8 mouse cellular contexts compared by ENCODE assay signal in genomic region chr6:148354509-148355474, GRCm38 (mm10).
DNase-seq lines count a peak whose midpoint lies in the region; ATAC-seq and TF ChIP-seq lines count a peak whose summit lies in the region.

No protein-coding gene starts in this region.

- TF ChIP-seq EP300 in ES-Bruce4 (IDR thresholded peaks at IDR 0.05; ENCODE audit: insufficient read depth, low read depth, low read length), result 0 out of 2 replicates have a peak, but pooled peaks have one; percentile 34

- ATAC-seq in embryonic facial prominence, embryonic 13.5 days (ENCODE audit: insufficient number of reproducible peaks, insufficient read depth, low FRiP score, low TSS enrichment, low read depth), result peak; percentile 40; the same call in 1 of the 2 replicates
- peak; percentile 68; the same call in 1 of the 2 replicates for ATAC-seq in heart, embryonic 15.5 days (replicated peaks; ENCODE audit: insufficient number of reproducible peaks, insufficient read depth, low FRiP score, low read depth)
- peak; percentile 79 for ATAC-seq in kidney, postnatal 0 days (replicated peaks; ENCODE audit: low FRiP score, low read depth)

- peak; percentile 42 for TF ChIP-seq CTCF in ES-Bruce4 (IDR thresholded peaks at IDR 0.05; ENCODE audit: low read depth, low read length)
- no peak for TF ChIP-seq CTCF in bone marrow, adult 2 months (IDR thresholded peaks at IDR 0.05; ENCODE audit: control insufficient read depth, insufficient read depth, low read length)
- peak; percentile 62 for TF ChIP-seq CTCF in kidney, postnatal 0 days (IDR thresholded peaks at IDR 0.05; ENCODE audit: low read depth)
- no peak for TF ChIP-seq CTCF in lung, adult 2 months (IDR thresholded peaks at IDR 0.05; ENCODE audit: insufficient read depth, low read length)

- TF ChIP-seq POLR2A in ES-Bruce4 (IDR thresholded peaks at IDR 0.05; ENCODE audit: insufficient read depth, low read length), result peak; percentile 89
- TF ChIP-seq POLR2A in bone marrow, adult 2 months (IDR thresholded peaks at IDR 0.05; ENCODE audit: borderline replicate concordance, control insufficient read depth, low read depth, low read length), result no peak
- TF ChIP-seq POLR2A in lung, adult 2 months (IDR thresholded peaks at IDR 0.05; ENCODE audit: borderline replicate concordance, extremely low read depth, low read depth, low read length), result peak; percentile 71; the same call in 1 of the 2 replicates

- H3K9me3 ChIP-seq in ES-Bruce4 (replicated peaks; ENCODE audit: control insufficient read depth, insufficient read depth, low read length, poor library complexity, severe bottlenecking), result no peaks in the 10 kb centered on the region
- peaks cover 12% of the 10 kb centered on the region; the same call in 1 of the 2 replicates for H3K9me3 ChIP-seq in embryonic facial prominence, embryonic 13.5 days
- 0 out of 2 replicates have a peak, but pooled peaks cover 3% of the 10 kb centered on the region for H3K9me3 ChIP-seq in heart, embryonic 15.5 days (replicated peaks)
- H3K9me3 ChIP-seq in kidney, postnatal 0 days (replicated peaks; ENCODE audit: low read length), result no peaks in the 10 kb centered on the region

- H3K4me1 ChIP-seq in ES-Bruce4 (ENCODE audit: control insufficient read depth, insufficient read depth, low read length), result no peaks in the 10 kb centered on the region
- no peaks in the 10 kb centered on the region for H3K4me1 ChIP-seq in bone marrow, adult 2 months (ENCODE audit: control insufficient read depth, insufficient read depth, low read length)
- H3K4me1 ChIP-seq in embryonic facial prominence, embryonic 13.5 days, result peaks cover 3% of the 10 kb centered on the region; the same call in 1 of the 2 replicates
- peaks cover 8% of the 10 kb centered on the region for H3K4me1 ChIP-seq in heart, embryonic 15.5 days (replicated peaks)
- no peaks in the 10 kb centered on the region for H3K4me1 ChIP-seq in kidney, postnatal 0 days (replicated peaks; ENCODE audit: insufficient read depth, low read length)
- H3K4me1 ChIP-seq in lung, adult 2 months (ENCODE audit: control insufficient read depth, insufficient read depth, low read length), result no peaks in the 10 kb centered on the region

- H3K27me3 ChIP-seq in ES-Bruce4 (ENCODE audit: control insufficient read depth, insufficient read depth, low read length, poor library complexity, severe bottlenecking), result no peaks in the 10 kb centered on the region
- no peaks in the 10 kb centered on the region for H3K27me3 ChIP-seq in embryonic facial prominence, embryonic 13.5 days
- H3K27me3 ChIP-seq in heart, embryonic 15.5 days, result no peaks in the 10 kb centered on the region
- no peaks in the 10 kb centered on the region for H3K27me3 ChIP-seq in kidney, postnatal 0 days (ENCODE audit: insufficient read depth, low read length)

- H3K27ac ChIP-seq in ES-Bruce4 (ENCODE audit: insufficient read depth, low read length), result 0 out of 2 replicates have a peak overlapping the region, but pooled peaks have one; percentile 1
- no peak overlapping the region for H3K27ac ChIP-seq in bone marrow, adult 2 months (ENCODE audit: control insufficient read depth, insufficient read depth, low read depth, low read length, poor library complexity)
- no peak overlapping the region for H3K27ac ChIP-seq in embryonic facial prominence, embryonic 13.5 days
- H3K27ac ChIP-seq in heart, embryonic 15.5 days, result peak overlapping the region; percentile 45; the same call in 1 of the 2 replicates
- no peak overlapping the region for H3K27ac ChIP-seq in kidney, postnatal 0 days

- WGBS in bone marrow, adult 2 months, result 72% methylated on average over 85 of the region's 85 CpGs
- WGBS in embryonic facial prominence, embryonic 13.5 days, result 33% methylated on average over 85 of the region's 85 CpGs
- WGBS in heart, embryonic 15.5 days, result 27% methylated on average over 85 of the region's 85 CpGs
- 39% methylated on average over 84 of the region's 85 CpGs for WGBS in kidney, postnatal 0 days
- WGBS in lung, adult 2 months, result 44% methylated on average over 85 of the region's 85 CpGs

- peaks cover 18% of the 10 kb centered on the region for H3K36me3 ChIP-seq in ES-Bruce4 (ENCODE audit: control insufficient read depth, insufficient read depth, low read length, poor library complexity, severe bottlenecking)
- peaks cover 15% of the 10 kb centered on the region for H3K36me3 ChIP-seq in embryonic facial prominence, embryonic 13.5 days
- H3K36me3 ChIP-seq in heart, embryonic 15.5 days, result peaks cover 17% of the 10 kb centered on the region
- H3K36me3 ChIP-seq in kidney, postnatal 0 days (ENCODE audit: insufficient read depth, low read length), result peaks cover 5% of the 10 kb centered on the region; the same call in 1 of the 2 replicates

- peak overlapping the region; percentile 85 for H3K4me3 ChIP-seq in ES-Bruce4 (ENCODE audit: low read depth, low read length)
- H3K4me3 ChIP-seq in bone marrow, adult 2 months (replicated peaks; ENCODE audit: control insufficient read depth, low read depth, low read length), result peak overlapping the region; percentile 29
- H3K4me3 ChIP-seq in embryonic facial prominence, embryonic 13.5 days, result peak overlapping the region; percentile 53
- H3K4me3 ChIP-seq in heart, embryonic 15.5 days, result peak overlapping the region; percentile 65
- peak overlapping the region; percentile 34 for H3K4me3 ChIP-seq in kidney, postnatal 0 days (replicated peaks; ENCODE audit: low read depth, low read length)
- peak overlapping the region; percentile 49 for H3K4me3 ChIP-seq in lung, adult 2 months (replicated peaks; ENCODE audit: extremely low read depth, low read depth, low read length)

- H3K9ac ChIP-seq in ES-Bruce4 (ENCODE audit: low read depth, poor library complexity, severe bottlenecking), result peak overlapping the region; percentile 67
- peak overlapping the region; percentile 72 for H3K9ac ChIP-seq in embryonic facial prominence, embryonic 13.5 days
- H3K9ac ChIP-seq in heart, embryonic 15.5 days, result peak overlapping the region; percentile 61
- H3K9ac ChIP-seq in kidney, postnatal 0 days (ENCODE audit: low read depth, low read length), result peak overlapping the region; percentile 51; the same call in 1 of the 2 replicates

- peak overlapping the region; percentile 70 for H3K4me2 ChIP-seq in embryonic facial prominence, embryonic 13.5 days
- peak overlapping the region; percentile 81 for H3K4me2 ChIP-seq in heart, embryonic 15.5 days
- peak overlapping the region; percentile 53 for H3K4me2 ChIP-seq in kidney, postnatal 0 days (ENCODE audit: low read length)

- DNase-seq in kidney, postnatal 0 days (ENCODE audit: low spot score), result peak; percentile 81
- DNase-seq in lung, adult 2 months, result peak; percentile 41
- DNase-seq in retina, embryonic 14.5 days (ENCODE audit: low spot score), result peak; percentile 77
- peak; percentile 32 to 59 for DNase-seq in urinary bladder, postnatal 36 days (ENCODE audit: low spot score in 2 of 2)

Comparison
In these comparisons a context has a peak if more than half of its experiments do, and no peak if none do; other contexts are left out.
1. H3K27ac ChIP-seq: peak in ES-Bruce4 (single experiment) and heart, embryonic 15.5 days (single experiment); none in bone marrow, adult 2 months (single experiment), embryonic facial prominence, embryonic 13.5 days (single experiment) and kidney, postnatal 0 days (single experiment).
2. H3K4me3 ChIP-seq: peak in every context shown above with its lines; median percentile 85 in ES-Bruce4; 65 in heart, embryonic 15.5 days; 53 in embryonic facial prominence, embryonic 13.5 days; 49 in lung, adult 2 months; 34 in kidney, postnatal 0 days; 29 in bone marrow, adult 2 months.
3. CTCF ChIP-seq: peak in ES-Bruce4 (single experiment) and kidney, postnatal 0 days (single experiment); none in bone marrow, adult 2 months (single experiment) and lung, adult 2 months (single experiment).
4. Peak in every context shown above with its lines, with median percentiles within 50 percentile points of each other: H3K9ac ChIP-seq, ATAC-seq, H3K4me2 ChIP-seq and DNase-seq.